Mouse (Mus musculus): Measurements from ENCODE around the gene Smad3.

GRCm38 (mm10) chr9:63603849-63604248 lies 153.9 kb downstream of the Smad3 start:
- TF ChIP-seq POLR2A (IDR thresholded peaks at IDR 0.05; ENCODE audit: insufficient read length, low read depth) (no peak), MYOD1 (IDR thresholded peaks at IDR 0.05; ENCODE audit: control insufficient read depth in 1 of 3, insufficient read length in 2 of 3, low read depth in 2 of 3) (no peak), TCF12 (IDR thresholded peaks at IDR 0.05; ENCODE audit: insufficient read depth, poor library complexity, severe bottlenecking) (no peak), USF1 (IDR thresholded peaks at IDR 0.05; ENCODE audit: low read depth) (no peak), POLR2AphosphoS2 (IDR thresholded peaks at IDR 0.05; ENCODE audit: insufficient read length, low read depth) (no peak), MAX (IDR thresholded peaks at IDR 0.05; ENCODE audit: low read depth) (no peak)
